Mouse (Mus musculus) lung, adult 2 months (tissue): ENCODE measurements around the gene Hoxd9.

Experiments used
- CTCF ChIP-seq: fragments of 200-500 bp; IDR thresholded peaks from 2 replicates; pipeline ENCODE4 v1.5.1; 2011; ENCODE audit warnings: mild to moderate bottlenecking, low read length, control low read depth; ENCODE audit not compliant: insufficient read depth
- POLR2A ChIP-seq: fragments of 200-500 bp; IDR thresholded peaks from 2 replicates; pipeline ENCODE4 v1.6.1; 2011; ENCODE audit warnings: low read depth, mild to moderate bottlenecking, control low read depth, low read length, borderline replicate concordance; ENCODE audit errors: extremely low read depth

DNA sequence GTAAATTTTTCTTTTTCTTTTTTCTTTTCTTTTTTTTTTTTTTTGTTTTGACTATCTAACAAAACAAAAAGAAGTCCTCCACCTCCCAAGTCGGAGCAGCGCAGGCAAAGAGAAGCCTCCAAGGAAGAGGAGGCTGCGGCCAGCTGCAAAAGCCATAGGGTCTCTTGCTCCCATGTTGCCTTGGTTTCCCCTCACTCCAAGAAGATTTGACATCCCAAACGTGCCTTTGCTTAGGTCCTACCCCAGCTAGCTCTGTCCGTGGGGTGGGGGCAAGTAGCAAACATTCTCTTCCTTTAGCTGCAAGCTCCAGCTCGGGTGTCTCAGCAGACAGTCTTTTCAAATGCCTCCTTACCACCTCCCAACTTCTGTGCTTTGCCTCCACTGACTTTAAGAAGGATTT, 36.2 kb downstream of the Hoxd9 start:
- no peak for TF ChIP-seq CTCF
- TF ChIP-seq POLR2A = no peak
